Mouse (Mus musculus) bone marrow, adult 2 months (tissue): ENCODE data around the gene Bri3bp.
"Not testable (repeated sequence)": the region's sequence is repeated elsewhere in the genome, so short reads cannot be mapped to it uniquely, and the experiment has no call there.

ENCODE experiments used
- CTCF ChIP-seq: fragments of 200-500 bp; IDR thresholded peaks from 2 replicates; pipeline ENCODE4 v1.5.1; 2011; ENCODE audit warnings: low read length, control low read depth; ENCODE audit not compliant: control insufficient read depth, insufficient read depth
- POLR2A ChIP-seq: fragments of 200-500 bp; IDR thresholded peaks from 2 replicates; pipeline ENCODE4 v1.6.1; 2011; ENCODE audit warnings: low read depth, mild to moderate bottlenecking, control low read depth, low read length, borderline replicate concordance; ENCODE audit not compliant: control insufficient read depth

DNA sequence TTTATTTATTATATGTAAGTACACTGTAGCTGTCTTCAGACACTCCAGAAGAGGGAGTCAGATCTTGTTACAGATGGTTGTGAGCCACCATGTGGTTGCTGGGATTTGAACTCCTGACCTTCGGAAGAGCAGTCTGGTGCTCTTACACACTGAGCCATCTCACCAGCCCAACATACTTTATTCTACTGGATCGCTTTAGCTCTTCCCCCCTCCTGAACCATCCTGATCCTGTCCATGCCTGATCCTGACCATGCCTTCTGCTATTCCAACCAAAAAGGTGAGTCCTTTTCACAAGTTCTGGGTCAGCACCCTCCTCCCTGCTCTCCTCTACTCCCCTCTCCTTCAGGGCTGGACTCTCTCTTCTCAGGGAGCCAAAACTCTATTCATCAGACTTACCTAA lies 9.0 kb upstream of the Bri3bp start:
- not testable (repeated sequence) for TF ChIP-seq CTCF, POLR2A
